Mouse (Mus musculus) kidney, adult 8-10 months (tissue): Measurements from ENCODE around the gene Hspb6.

Experiments
- DNase-seq, 2 experiments: peaks; one replicate each; pipeline ENCODE4 v3.0.0; 2022

The Hspb6 gene

DNA sequence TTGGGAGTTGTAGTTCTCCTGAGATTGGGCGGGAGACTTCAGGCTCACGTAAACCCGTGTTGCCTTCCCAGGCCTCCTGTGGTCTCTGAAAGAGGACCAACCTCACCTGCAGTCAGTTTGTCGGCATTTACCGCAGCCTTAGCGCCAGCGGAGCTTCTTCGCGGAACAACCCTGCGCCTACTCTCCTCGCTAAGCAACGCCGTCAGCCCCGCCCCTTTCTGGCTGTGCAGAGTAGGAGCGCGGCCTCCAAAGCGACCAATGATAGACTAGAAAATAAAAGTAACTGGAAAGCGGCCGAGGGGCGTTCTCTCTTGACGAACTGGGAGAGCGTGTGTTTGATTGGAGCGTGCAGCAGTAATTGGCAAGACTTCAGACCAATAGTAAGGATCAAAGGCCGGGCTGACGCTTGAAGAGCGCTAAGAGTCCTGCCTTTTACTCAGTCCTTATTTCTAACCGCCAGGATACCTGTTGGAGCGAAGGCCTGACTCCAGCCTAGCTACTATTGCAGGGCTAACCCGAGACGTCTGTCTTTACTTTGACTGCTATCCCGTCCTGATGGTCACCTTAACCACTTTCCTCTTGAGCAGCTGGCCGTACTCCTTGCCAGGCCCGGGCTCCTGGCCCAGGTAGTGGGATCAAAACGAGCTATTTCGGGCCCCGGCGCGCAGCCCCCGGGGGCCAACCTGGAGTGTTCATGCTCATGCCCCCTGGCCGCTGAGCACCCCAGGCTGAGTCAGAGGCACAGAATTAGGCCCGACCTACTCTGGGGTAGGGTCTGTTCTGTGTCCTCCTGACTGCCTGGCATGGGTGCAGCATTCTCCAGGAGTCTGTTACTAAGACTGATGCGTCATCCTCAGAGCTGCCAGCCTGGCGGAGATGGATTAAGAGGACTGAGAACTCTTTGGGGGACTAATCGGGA, at the start of gene Hspb6, which contains the start of gene Proser3:
Hspb6 (plus strand) TSS at position 77 of the 919 bp plus-strand sequence.
Proser3 (minus strand) TSS at position 198 of the 919 bp plus-strand sequence.
- DNase-seq, result peak; percentile 98

GRCm38 (mm10) chr7:30508061-30508460, 43.9 kb upstream of the Hspb6 start:
- no peak for DNase-seq

DNA sequence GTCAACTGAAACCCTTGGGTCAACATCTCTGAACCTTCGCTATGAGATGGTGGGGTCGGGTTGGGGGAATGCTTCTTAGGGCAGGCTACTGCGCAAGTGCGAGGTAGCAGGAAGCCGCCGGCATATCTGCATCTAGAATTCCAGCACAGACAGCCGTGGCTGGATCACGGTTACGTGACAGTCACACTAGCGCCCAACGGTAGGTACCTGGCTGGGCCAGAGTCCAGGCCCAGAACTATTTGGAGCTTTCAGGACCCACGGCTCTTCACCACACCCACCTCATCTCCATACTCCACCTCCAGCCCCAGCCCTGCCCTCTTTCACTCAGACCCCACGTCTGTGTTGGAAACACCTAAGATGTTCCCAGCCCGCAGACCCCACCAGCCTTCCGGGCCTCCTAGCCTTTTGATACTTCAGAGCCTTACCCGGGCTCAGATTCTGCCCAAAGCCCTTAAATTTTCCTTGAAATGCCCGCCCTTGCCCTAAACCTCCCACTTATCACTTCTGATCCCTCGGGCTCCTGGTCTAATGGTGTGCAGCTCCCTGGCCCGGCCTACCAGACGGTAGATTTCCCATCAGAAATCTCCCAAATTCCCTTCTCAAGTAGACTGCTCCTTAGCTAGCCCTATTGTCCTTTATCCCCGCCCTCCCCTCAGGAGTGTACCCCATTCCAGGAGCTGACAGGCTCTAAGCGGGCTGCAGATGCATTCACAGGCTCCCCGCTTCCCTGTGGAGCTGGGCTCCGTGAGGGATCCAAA, 36.8 kb upstream of the Hspb6 start:
- peak in 1 of 2 experiments; percentile 18 for DNase-seq

- no peak for DNase-seq
These were observed 33.7 kb upstream of the Hspb6 start for GRCm38 (mm10) chr7:30518325-30518724.

GRCm38 (mm10) chr7:30520396-30520795, 31.6 kb upstream of the Hspb6 start:
- DNase-seq, result peak in 1 of 2 experiments; percentile 18

- no peak for DNase-seq
These were observed 31.1 kb upstream of the Hspb6 start for GRCm38 (mm10) chr7:30520856-30521255.

GRCm38 (mm10) chr7:30522871-30523270, 29.1 kb upstream of the Hspb6 start:
- DNase-seq, result no peak

- no peak for DNase-seq
These were observed 27.5 kb upstream of the Hspb6 start for GRCm38 (mm10) chr7:30524487-30524886.

GRCm38 (mm10) chr7:30525954-30526353, 26.0 kb upstream of the Hspb6 start:
- DNase-seq, result no peak

DNA sequence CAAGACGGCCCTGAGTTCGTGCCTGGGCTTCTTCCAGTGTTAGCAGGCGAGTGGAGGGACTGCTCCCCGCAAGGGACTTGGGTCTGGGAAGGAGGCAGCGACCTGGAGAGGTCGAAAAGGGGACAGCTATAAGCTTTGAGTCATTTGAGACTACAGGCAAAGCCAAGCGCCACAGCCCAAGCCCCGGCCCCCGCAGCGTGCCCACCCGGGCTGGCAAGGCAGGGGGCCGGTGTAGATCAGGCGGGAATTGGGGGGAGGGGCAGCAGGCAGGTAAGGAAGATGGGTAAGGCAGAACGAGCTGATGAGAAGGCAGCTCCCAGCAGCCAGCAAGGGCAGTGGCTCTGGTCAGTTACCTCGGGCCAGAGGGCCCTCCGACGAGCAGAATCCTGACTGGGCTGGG, 25.6 kb upstream of the Hspb6 start:
- no peak for DNase-seq

DNA sequence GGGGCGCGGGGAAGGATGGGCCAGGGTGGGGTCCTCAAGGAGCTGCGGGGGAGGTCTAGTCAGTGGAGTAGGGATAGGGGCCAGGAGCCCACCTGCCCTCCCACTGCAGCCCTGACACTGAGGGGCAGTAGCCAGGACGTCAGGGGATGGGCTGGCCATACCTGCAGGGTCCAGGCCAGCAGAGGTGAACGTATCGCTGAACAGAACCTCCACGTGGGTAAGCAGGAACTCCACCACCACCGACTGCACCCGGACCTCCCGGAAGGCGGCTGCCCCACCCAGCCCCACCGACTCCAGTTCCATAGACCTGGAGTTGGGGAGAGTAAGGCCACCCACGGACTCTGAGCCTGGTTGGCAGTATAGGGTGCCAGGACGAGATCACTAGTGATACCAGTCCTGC, 25.0 kb upstream of the Hspb6 start:
- DNase-seq, result no peak

DNA sequence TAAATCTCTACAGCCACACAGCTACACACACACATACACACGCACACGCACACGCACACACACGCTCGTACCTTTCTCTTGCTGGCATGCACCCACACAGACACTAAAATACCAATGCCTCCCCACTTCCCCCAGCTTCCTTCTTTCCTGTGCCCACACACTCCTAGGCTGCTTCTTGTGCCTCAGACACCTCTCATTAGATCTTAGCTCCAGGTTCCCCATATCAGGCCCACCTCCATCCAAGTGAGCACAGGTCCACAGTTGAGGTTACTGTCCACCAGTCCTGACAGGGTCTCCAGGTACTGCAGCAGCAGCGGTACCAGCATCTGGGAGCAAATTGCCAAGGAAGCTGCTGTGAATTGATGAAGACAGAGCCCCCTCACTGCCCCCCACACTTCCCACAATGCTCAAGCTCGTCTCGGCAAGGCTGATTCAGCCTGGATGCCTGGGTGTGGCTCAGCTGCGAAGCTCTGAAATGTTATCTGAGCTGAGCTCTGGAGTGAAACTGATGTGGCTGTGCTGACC, 20.6 kb upstream of the Hspb6 start:
- no peak for DNase-seq

DNA sequence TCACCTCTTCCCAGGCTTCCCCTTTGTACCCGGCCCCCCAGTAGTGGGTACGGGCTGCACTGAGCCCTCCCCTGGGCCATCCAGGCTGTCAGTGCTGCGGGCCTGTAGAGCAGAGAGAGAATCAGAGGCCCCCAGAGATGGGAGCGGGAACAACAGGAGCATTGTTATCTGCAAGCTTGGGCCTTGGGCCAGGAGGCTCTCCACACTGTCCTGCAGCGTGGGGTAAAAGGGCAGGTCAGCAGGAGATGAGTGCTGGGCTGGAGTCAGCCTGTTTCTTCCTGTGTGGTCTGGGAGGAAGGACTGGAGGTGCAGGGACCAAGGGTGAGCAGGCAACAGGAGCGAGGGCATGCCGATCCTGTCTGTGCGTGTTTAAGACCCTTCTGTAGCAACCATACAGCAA, 19.0 kb upstream of the Hspb6 start:
- peak; percentile 67 to 68 for DNase-seq

GRCm38 (mm10) chr7:30533941-30534632, 17.9 kb upstream of the Hspb6 start:
- DNase-seq, result no peak

DNA sequence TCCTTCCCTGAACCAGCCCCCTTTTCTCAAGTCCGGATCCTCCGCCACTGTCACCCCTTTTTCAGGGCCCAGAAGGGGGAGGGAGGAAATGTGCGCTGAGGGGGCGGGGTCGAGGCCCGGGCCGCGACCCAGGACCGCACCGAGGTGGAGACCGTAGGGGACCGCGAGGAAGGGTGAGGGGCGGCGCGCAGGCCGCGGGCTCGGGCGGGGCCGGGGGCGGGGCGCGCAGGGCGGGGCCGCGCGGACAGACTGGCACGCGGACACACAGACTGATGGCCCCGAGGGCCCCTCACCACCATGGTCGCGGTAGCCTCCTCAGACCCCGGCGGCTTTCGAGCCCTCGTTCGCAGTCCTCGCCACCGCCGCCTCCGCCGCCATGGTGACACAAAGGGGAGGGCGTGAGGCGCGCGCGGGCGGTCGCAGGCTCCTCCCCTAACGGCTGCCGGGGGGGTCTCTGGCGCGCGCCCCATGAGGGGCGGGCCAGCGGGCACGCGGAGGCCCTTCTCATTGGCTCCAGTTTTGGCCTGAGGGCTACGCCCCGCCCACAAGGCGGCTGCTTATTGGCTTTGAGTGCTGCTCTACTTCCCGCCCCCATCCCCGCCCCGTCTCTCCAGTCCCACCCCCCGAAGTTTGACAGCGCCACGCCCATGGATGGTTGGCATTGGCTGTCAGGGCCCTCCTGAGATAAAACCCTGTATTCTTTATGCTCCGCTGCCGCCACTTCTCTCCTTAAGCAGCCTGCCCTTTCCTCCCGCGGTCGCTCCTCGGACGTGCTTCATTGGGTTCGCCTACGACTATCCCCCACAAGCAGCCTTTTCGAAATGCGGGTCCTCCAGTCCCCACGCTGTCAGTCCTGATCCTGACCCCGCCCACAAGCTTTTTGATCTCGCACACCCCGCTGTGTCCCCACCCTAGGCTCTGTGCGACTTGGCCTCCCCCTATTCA, 17.1 kb upstream of the Hspb6 start, which contains the start of gene Arhgap33:
Arhgap33 (minus strand) TSS at position 428 of the 945 bp plus-strand sequence.
- peak; percentile 94 to 96 for DNase-seq

GRCm38 (mm10) chr7:30540572-30540971, 11.4 kb upstream of the Hspb6 start:
- no peak for DNase-seq

DNA sequence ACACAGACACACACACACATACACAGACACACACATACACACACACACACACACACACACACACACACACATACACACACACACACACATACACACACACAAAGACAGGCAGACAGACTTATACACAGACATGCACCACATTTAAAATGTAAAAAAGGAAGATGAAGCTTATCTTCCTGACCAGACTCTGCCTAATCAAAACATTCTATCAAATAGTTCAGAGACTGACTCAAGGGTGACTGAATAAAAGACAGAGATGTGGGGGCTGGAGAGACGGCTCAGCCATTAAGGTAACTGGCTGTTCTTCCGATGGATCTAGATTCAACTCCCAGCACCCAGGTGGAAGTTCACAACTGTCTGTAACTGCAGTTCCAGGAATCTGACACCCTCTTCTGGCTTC, 7.7 kb upstream of the Hspb6 start:
- no peak for DNase-seq

- no peak for DNase-seq
These were observed 2.1 kb upstream of the Hspb6 start for GRCm38 (mm10) chr7:30549880-30550279.

DNA sequence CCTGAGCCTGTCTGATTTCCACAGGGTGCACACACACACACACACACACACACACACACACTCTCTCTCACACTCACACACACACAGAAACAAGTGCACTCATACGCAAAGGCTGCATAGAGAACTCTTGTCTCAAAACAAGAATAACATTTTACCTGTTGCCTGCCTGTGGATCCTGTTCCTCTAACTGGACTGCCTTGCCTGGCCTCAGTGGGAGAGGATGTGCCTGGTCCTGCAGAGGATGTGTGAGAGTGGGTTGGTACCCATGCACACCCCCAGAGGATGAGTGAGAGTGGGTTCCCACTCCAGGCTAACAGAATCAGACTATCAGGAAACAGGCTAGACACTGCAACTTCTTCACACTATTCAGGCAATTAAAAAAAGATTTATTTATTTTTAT, 1.4 kb upstream of the Hspb6 start:
- DNase-seq, result no peak

DNA sequence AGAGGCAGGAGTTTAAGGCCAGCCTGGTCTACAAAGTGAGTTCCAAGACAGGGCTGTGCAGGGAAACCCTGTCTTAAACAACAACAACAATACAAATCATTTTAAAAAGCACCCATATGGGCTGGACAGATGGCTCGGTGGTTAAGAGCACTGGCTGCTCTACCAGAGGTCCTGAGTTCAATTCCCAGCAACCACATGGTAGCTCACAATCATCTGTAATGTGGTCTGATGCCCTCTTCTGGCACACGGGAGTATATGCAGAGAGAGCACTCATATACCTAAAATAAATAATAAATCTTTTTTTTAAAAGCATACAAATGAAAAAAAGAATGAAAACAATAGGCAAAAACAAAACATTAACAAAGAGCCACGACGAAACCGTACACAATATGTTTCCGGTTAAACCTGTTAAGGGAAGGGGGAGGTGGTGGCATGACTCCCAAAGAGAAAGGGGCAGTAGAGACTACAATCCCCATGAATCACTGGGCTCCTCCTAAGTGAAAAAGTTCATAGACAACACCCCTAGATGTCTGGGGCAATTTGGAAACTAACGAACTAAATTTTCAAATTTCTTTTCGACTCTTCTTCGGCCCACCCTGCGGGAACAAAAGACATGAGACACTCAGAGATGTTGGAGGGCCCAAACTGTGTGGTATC, 405 bp upstream of the Hspb6 start:
- DNase-seq, result no peak

- DNase-seq, result peak in 1 of 2 experiments; percentile 46
These were observed 1.1 kb downstream of the Hspb6 start for GRCm38 (mm10) chr7:30553021-30553589.
